Mouse (Mus musculus) large intestine, adult 2 months (tissue): ENCODE measurements around the gene 9930111J21Rik2. TPM values are rescaled to one million over a fixed set of nuclear protein-coding genes. Genes with fewer than 3 reads are reported as not detected.
"Not testable (repeated sequence)": the region's sequence is repeated elsewhere in the genome, so short reads cannot be mapped to it uniquely, and the experiment has no call there.

Source experiments
- DNase-seq: peaks from one replicate; pipeline ENCODE4 v3.0.0-alpha.2; 2012; ENCODE audit warnings: low read depth, low spot score
- WGBS: fragments of 180-500 bp; shearing (Covaris S2); methylation state at CpG from one replicate; pipeline ENCODE4 v1.1.7; 2018; 5-methylcytosine and 5-hydroxymethylcytosine counted together
- polyA plus RNA-seq: library from polyadenylated mRNA; depleted of rRNA; stranded (reverse); fragments of >200 nt; gene quantifications from 2 replicates; pipeline ENCODE4 v1.2.3, GENCODE M21; 2012

9930111J21Rik2 gene
- polyA plus RNA-seq, 1 experiment = 0.42 TPM

DNA sequence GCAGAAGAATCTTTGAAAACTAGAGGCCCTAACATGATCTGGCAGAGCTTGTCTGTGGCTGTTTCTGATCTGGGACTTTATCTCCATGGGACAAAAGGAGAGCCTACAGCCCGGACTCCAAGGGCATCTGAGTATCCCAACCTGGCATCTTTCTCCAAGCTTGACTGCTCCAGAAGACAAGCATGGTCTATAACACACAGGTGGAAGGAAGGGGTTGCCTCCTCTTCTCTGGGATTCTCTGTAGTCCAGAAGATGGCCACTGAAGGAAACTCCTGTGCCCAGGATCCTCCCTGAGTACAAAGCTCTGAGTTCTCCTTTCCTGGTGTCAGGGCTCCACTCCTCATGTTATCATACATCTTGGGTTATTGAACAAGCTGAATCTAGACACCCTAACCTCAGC is 29.6 kb upstream of the 9930111J21Rik2 start:
- WGBS = 97% methylated on average over 1 of the region's 1 CpGs
- DNase-seq = no peak

DNA sequence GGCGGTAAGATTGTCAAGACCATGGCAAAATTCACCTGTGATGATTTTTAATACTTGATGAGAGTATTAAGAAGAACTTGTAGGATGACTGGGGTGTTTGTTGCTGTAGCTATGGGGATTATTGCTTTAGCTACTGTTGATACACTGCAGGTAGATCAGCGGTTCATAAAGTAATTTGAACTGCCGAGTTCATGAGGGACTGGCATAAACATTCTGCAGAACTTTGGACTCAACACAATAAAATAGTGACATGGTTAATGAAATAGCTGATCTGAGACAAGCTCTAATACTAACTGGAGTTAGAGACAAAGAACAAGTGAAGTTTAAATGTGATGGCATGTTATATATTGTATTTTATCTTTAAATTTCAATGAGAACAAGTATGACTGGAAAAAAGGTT is 27.7 kb upstream of the 9930111J21Rik2 start:
- WGBS = 30% methylated on average over 3 of the region's 3 CpGs
- no peak for DNase-seq

DNA sequence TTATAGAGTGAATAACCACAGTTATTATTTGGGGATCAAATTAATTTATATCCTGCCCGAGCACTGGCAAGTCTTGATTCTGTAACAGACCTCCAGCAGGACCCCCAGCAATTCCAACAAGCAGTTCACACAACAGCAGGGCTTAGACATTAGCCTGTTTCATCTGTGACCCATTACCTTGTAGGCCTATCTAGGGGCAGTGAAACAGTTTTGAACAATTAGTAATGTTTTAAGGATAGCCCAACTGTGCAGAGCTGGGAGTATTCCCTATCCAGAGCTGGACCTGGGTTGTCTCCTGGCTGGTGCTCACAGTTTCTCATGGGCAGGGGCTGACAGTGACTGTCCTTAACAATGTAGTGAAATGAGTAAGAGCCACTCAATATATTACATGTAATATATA is 26.0 kb upstream of the 9930111J21Rik2 start:
- DNase-seq = no peak
- WGBS = 78% methylated on average over 1 of the region's 1 CpGs

DNA sequence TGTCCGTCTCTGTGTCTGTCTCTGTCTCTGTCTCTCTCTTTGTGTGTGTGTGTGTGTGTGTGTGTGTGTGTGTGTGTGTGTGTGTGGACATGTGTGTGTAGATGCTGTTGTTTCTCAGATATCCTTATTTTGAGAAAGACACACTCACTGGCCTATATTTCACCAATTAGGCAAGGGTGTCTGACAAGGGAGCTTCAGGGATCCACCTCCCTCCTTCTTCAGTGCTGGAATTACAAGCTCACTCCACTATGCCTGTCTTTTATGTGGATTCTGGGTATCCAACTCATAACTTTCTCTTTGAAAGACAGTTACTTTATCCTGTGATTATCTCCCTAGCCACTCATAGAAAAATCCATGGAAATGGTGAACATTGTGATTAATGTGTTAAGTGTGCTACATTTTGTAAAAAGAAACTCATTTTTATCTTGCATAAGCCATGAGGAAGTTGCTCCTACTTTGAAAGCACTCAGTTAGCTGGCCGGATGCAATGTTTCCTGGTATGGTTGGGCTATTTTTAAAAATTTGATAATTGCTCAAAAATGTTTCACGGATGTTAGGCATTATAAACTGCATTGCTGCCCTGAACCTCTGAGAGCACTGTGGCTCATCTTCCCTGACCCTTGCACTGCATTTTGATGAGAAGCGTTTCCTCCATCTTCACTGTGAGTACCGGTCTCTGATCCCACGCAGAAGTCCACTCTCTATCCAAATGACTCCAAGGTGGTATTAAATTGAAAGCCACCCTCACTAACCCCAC is 25.1 kb upstream of the 9930111J21Rik2 start, which contains the start of gene Ifi47:
Gene Ifi47, plus strand, starts transcription at position 587 of the 757 bp plus-strand sequence.
- WGBS = 57% methylated on average over 6 of the region's 6 CpGs
- not testable (repeated sequence) for DNase-seq

- DNase-seq = no peak
- WGBS = 82% methylated on average over 1 of the region's 1 CpGs
Measured at GRCm38 (mm10) chr11:49068358-49068757, 17.3 kb upstream of the 9930111J21Rik2 start.

DNA sequence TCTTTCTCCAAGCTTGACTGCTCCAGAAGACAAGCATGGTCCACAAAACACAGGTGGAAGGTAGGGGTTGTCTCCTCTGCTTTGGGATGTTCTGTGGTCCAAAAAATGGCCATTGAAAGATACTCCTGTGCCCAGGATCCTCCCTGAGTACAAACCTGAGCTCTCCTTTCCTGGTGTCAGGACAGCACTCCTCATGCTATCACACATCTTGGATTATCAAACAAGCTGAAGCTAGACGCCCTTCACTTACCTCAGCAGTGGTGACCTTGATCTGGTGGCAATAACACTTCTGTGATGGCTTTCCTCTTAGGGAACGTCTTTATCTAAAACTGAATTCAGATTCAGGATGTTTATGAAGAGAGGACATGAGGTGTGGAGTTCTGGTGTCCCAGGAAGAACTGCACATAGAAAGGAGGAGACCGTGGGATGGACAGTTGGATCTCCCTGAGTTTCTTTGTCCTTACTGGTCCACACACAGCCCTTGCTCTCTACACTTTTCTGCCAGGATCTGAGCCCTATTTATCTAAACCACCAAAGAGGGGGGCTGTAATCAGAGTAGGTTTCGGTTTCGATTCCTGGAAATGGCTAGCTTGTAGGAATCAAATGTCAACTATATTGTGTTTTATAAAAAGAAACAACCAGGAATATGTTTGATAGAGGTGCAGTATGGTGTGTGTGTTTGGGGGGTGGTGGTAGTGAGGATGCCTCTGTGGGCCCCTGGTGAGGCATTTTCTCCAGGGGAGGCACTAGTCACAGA is 12.8 kb upstream of the 9930111J21Rik2 start, which contains the start of gene Tgtp2:
Gene Tgtp2, minus strand, starts transcription at position 494 of the 757 bp plus-strand sequence.
- WGBS = 35% methylated on average over 5 of the region's 5 CpGs
- not testable (repeated sequence) for DNase-seq

GRCm38 (mm10) chr11:49061865-49062264 is 10.8 kb upstream of the 9930111J21Rik2 start:
- WGBS = 64% methylated on average over 2 of the region's 2 CpGs
- not testable (repeated sequence) for DNase-seq

DNA sequence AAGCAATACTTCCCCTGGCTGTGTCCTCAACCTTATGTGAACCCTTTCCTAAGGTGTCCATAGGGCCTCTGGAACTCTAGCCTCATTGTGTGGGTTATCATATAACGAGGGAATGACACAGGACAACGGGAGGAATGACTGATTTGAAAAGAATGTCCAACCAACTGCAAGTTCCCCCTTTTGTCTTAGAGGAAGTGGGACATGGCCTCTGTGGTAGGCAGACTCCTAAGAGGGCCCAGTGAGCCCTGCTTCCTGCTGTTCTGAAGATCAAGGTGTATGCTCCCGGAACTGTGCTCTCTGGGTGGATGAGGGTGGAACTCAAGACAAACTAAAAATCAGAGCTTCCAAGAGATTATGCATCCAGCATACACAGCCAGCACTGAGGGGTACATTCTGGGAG is 9.0 kb upstream of the 9930111J21Rik2 start:
- DNase-seq = not testable (repeated sequence)
- 64% methylated on average over 2 of the region's 3 CpGs for WGBS

- DNase-seq = not testable (repeated sequence)
- no CpG with 5 or more reads among the region's 5 CpGs for WGBS
Measured at GRCm38 (mm10) chr11:49051894-49052293, 852 bp upstream of the 9930111J21Rik2 start.

GRCm38 (mm10) chr11:49050064-49050463 is 978 bp downstream of the 9930111J21Rik2 start:
- DNase-seq = not testable (repeated sequence)

- not testable (repeated sequence) for DNase-seq
Measured at GRCm38 (mm10) chr11:49012074-49012473, 39.0 kb downstream of the 9930111J21Rik2 start.

GRCm38 (mm10) chr11:49006785-49007184 is 44.3 kb downstream of the 9930111J21Rik2 start:
- not testable (repeated sequence) for DNase-seq
- 5% methylated on average over 1 of the region's 1 CpGs for WGBS

GRCm38 (mm10) chr11:49006317-49006716 is 44.7 kb downstream of the 9930111J21Rik2 start:
- WGBS = 61% methylated on average over 2 of the region's 2 CpGs

GRCm38 (mm10) chr11:49000411-49000810 is 50.6 kb downstream of the 9930111J21Rik2 start:
- not testable (repeated sequence) for DNase-seq
- WGBS = 64% methylated on average over 1 of the region's 1 CpGs

More at GRCm38 (mm10) chr11:49006317-49006716, 44.7 kb downstream of the 9930111J21Rik2 start:
- DNase-seq = not testable (repeated sequence)

- 9% methylated on average over 2 of the region's 2 CpGs for WGBS
- DNase-seq = not testable (repeated sequence)
Measured at GRCm38 (mm10) chr11:48994018-48994417, 57.0 kb downstream of the 9930111J21Rik2 start, which contains the start of gene Tgtp1. Tgtp1 (minus strand) TSS chr11:48994172.

DNA sequence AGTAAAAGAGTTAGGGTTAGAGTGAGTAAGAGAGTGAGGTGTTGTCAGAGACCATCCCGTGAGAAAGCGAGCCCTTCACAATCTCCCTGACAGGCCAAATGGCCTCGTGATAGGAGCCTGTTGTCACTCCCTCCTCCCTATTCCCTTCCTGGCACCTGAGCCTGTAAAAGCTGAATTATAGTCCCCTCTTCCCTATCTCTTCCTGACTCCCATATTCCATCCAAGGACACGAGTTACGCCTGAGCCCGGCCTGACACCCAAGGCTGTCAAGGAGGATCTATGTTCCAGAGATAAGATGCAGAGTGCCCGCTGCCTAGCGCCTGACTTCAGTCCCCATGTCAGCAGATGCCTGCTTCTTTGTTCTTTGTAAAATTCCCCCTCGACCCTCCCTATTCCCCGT is 57.7 kb downstream of the 9930111J21Rik2 start:
- DNase-seq = not testable (repeated sequence)
- WGBS = 70% methylated on average over 10 of the region's 10 CpGs

DNA sequence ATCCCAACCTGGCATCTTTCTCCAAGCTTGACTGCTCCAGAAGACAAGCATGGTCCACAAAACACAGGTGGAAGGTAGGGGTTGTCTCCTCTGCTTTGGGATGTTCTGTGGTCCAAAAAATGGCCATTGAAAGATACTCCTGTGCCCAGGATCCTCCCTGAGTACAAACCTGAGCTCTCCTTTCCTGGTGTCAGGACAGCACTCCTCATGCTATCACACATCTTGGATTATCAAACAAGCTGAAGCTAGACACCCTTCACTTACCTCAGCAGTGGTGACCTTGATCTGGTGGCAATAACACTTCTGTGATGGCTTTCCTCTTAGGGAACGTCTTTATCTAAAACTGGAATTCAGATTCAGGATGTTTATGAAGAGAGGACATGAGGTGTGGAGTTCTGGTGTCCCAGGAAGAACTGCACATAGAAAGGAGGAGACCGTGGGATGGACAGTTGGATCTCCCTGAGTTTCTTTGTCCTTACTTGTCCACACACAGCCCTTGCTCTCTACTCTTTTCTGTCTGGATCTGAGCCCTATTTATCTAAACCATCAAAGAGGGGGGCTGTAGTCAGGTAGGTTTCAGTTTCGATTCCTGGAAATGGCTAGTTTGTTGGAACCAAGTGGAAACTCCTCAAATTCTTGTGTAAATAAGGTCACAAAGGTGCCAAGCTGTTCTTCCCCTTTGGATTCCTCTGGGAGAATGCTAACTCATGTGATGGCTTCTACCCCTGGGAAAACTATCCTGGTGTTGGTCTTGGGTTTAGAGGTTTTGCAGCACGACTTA is 59.1 kb downstream of the 9930111J21Rik2 start, which contains the start of gene Gm12185:
Gene Gm12185, minus strand, starts transcription at position 487 of the 781 bp plus-strand sequence.
- WGBS = 37% methylated on average over 4 of the region's 4 CpGs
- DNase-seq = not testable (repeated sequence)

DNA sequence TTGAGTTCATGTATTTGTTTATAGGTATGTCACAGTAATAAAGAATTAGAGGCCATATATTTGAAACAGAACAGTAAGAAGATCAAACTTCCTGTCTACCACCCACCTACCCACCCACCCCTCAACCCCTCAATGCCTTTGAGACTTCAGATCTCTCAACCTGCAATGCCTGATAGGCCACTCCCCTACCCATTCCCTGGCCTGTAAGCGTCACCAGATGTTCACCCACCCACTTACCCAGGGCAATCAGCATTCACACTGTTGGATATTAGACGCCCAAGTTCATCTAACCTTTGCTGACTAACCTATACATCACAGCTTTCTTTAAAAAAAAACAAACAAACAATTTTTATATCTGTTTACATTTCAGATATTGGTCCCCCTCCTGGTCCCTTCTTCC is 61.1 kb downstream of the 9930111J21Rik2 start:
- WGBS = 81% methylated on average over 2 of the region's 2 CpGs
- DNase-seq = not testable (repeated sequence)

GRCm38 (mm10) chr11:48988219-48988618 is 62.8 kb downstream of the 9930111J21Rik2 start:
- not testable (repeated sequence) for DNase-seq
- WGBS = 74% methylated on average over 2 of the region's 3 CpGs
